Mouse (Mus musculus): ENCODE measurements at regions not wholly inside any gene's neighbourhood (a gene's known extent, or its start where the extent isn't known, plus 50 kb on each side); places are given as distances from the start of the nearest gene placed in this dataset.
"Not testable (repeated sequence)": the region's sequence is repeated elsewhere in the genome, so short reads cannot be mapped to it uniquely, and the experiment has no call there.

DNA sequence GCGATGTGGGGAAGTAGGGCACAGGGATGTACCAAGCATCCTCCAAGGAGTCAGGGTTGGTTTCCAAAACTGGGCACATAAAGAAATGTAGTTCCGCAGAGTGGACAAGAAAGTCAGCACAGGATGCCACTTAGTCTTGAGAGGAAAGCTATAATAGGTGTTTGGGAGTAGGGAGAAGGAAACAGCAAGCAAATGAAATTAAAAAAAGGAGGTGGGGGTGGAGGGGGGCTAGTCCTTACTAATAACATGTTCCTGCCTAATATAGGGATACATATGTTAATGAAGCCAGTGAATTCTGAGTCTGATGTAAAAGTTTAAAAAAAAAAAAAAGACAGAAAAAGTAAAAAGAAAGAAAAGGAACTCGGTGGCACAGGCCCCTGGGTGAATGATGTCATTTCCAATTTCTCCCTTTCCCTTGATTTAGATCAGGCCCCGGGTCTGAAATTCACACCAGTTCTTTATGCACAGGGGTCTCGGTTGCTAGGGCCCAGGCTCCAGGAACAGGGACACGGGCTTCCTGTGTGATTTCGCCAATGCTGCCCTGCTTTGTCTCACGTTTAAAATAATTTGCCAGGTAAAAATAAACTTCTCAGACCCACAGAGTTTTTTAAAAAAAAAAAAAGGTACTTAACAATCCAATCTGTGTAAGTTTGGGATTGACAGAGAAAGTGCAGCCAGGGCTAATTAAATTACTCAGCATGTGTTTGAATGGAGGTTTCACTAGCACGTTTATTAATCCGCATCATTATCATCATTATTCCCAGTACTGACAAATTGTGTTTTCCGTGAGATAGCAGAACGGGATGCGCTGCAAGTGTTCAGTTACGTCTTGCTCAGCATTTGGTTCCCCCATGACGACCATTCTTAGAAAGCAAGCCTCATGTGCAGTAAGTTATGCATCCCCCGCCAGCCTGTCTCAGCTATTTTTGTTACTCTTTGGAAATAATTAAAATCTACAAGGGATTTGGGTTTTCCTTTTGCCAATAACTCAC is 172.8 kb upstream of the Slc25a13 start:
- no peak for ATAC-seq (replicated peaks; ENCODE audit: low FRiP score, low TSS enrichment, poor library complexity, severe bottlenecking)

DNA sequence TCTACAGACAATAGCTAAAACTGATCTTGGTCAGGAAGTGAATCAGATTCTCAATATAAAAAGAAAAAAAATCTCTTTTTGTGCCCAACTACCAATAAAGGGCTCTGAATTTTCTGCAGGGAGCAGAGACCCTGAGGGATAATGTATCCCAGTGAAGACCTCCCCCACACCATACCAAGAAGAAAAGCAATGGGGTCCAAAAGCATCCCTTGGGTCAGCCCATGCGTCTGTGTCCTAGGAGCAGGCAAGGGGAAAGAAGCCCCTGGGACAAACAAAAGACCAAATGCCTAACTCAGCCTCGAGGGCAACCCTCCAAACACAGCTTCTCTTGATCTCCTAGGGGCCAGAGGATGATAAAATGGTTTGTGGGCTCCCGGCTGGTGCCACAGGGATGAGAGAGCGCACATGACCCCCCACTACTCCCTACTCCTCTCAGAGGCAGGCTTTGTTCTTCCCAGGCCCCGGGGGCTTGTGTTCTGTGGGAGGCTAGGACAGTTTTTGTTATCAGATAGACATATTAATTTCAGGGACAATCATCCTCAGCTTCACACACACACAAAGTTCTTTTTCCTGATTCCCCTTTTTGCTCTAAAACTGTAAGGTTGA is 172.0 kb upstream of the Slc25a13 start:
- ATAC-seq (replicated peaks; ENCODE audit: low FRiP score, low TSS enrichment, poor library complexity, severe bottlenecking), result no peak

DNA sequence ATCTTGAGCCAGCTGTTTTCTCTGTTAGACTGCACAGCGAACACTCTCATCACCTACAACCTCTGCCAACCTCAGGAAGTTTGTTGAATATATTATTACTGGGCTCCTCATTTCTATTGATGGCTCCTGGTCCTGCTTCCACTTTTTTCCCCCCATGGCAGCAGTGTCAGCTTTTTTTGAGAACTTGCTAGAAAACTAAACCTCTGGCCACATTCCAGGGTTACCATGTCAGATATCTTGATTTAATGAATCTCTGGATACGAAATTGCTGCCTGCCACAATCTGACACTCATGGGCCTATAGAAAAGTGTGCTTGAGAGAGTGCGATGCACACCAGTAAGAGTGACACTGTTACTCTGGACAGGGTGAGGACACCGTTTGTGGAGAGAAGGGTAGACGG is 170.6 kb upstream of the Slc25a13 start:
- no peak for ATAC-seq (replicated peaks; ENCODE audit: low FRiP score, low TSS enrichment, poor library complexity, severe bottlenecking)

DNA sequence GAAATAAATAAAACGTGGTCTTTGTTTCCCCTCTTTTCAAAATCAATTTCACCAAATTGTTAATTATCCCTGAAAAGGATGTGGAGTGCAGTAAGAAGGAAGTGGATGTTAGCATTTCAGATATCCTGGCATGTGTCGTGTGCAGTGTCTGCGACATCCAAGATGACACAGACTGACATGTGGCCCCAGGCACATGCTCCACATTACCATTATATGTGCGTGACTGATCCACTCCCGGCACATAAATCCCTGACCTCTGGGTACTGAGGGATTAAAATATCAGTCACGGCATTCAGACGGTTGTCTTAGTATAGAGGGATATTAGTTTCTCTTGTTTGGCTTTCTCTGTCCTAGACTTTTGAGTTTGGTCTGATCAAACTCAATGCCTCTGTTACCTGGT is 168.0 kb upstream of the Slc25a13 start:
- ATAC-seq (replicated peaks; ENCODE audit: low FRiP score, low TSS enrichment, poor library complexity, severe bottlenecking), result no peak

DNA sequence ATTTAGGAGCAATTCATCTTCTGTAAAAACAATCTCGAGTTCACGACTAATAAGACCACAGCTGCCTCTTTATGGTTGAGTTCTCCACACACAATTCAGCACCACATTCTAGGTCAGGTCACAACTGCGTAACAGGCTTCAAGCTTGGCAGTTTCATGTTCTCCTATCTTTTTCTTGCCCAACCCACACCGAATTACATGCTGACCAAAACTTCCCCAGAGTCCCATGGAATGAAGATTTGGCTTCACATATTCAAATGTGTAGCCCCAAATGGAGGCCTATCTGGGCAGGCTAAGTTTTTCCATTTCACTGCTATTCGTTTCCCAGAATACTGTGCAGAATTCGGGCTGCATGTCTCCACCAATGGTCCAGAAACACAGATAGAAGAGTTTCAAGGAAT is 167.5 kb upstream of the Slc25a13 start:
- no peak for ATAC-seq (replicated peaks; ENCODE audit: low FRiP score, low TSS enrichment, poor library complexity, severe bottlenecking)

DNA sequence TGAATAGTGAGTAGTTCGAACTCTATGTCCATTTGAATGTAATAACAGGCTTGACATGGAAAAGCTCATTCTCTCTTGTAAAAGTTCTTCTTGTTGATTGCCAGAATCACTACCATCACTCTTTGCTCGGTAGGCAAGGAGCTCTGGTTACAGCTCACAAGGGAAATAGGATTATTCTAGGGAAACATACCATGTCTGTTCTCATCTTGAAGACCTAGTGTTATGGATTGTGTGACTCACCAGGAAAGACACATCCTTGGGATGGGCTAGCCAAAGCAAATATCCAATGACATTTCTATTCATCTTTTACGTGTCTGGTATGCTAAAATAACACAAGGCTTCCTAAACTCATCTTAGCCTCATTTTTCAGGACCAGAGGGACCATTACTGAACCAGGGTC is 155.4 kb upstream of the Slc25a13 start:
- ATAC-seq (replicated peaks; ENCODE audit: low FRiP score, low TSS enrichment, poor library complexity, severe bottlenecking), result no peak

DNA sequence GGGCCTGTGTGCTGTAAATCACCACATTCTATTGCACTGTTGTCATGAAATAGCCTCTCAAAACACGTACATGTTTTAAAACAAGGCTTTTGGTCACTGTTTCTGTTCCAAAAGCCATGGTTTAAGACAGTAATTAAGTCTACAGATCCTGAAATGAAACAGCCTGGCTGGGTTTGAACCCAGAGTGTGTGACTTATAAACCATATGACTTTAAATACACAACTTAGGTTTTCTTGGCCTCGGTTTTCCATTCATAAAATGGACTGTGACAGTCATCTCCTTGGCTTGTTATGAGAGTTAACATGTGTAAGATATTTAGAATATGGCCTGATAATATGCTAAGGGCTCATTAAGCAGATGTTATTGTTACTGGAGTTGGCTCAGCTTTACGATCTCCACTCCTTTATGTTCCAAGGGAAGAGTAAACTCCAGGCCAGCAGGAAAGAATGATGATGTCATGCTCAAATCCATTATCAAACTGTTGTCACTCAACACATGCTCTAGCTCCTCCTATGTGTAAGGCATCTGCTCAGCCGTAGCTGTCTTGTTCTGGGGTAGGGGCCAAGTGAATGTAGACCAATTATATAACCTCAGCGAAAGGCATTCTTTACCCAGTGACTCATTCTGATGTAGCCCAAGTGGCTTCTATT is 154.6 kb upstream of the Slc25a13 start:
- no peak for ATAC-seq (replicated peaks; ENCODE audit: low FRiP score, low TSS enrichment, poor library complexity, severe bottlenecking)

DNA sequence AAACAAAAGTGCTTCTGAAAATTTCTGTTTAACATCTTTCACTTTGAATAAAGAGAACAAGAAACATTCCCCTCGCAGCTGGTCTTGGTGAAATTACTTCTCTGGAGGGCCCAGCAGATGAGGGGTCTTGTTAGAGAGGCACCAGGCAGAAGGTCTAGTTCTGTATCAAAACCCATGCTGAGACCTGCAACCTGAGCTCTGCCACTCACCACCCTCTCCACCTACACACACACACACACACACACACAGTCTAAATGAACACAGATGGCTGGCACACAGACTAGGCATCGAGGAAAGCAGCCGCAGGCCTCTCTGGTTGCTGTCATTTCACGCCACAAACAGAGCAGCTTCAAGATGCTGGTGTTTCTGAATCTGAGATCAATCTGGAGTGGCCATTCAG is 147.1 kb upstream of the Slc25a13 start:
- no peak for ATAC-seq (replicated peaks; ENCODE audit: low FRiP score, low TSS enrichment, poor library complexity, severe bottlenecking)

DNA sequence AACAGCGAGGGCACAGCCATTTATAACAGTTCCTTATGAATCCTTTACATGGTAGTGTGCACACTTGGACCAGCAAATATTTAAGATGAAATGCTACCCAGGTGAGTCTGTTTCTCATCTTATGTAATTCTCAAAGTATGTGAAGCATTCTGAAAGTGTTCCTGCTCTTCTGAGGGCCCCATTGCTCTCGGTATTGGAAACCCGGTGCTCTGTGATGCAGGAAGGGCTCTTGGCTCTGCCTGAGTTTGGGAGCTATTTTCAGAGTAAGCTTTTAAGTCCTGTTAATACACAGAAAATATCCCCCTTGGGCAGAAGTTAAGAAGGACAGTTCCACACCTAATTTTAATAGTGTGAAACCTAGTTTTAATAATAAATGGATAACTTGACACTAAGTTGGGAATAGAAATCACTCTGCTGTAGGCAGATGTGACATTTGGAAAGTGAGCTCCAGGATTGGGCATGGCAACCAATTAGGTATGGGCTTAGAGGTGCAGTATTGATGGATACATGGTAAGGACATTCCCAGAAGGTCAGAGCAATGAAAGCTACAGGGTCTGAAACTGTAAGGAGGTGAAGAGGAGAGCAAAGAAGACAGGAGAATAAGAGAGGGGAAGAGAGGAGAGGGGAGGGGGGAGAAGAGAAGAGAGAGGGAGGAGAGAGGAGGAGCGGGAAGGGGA is 145.8 kb upstream of the Slc25a13 start:
- ATAC-seq (replicated peaks; ENCODE audit: low FRiP score, low TSS enrichment, poor library complexity, severe bottlenecking), result no peak

DNA sequence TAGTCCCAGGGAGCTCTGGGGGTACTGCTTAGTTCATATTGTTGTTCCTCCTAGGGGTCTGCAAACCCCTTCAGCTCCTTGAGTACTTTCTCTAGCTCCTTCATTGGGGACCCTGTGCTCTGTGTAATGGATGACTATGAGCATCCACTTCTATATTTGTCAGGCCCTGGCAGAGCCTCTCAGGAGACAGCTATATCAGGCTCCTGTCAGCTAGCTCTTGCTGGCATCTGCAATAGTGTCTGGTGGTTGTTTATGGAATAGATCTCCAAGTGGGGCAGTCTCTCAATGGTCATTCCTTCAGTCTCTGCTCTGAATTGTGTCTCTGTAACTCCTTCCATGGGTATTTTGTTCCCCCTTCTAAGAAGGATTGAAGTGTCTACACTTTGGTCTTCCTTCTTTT is 144.2 kb upstream of the Slc25a13 start:
- not testable (repeated sequence) for ATAC-seq (replicated peaks; ENCODE audit: low FRiP score, low TSS enrichment, poor library complexity, severe bottlenecking)

DNA sequence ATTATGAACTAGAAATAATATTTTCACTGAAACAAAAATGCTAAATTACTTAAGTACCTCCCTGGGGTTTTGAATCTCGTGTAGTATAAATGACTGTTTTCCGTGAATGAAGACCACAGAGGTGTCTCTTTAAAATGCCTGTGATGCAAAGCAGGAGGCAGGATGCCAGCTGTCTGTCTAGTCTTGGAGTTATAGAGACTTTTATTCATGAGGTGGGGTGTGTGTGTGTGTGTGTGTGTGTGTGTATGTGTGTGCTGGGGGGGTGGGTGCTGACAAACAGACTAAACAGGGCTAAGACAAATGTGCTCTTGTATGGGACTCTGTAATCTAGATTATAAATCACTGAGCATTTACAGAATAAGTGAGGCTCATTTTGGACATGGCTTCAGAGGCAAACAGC is 140.5 kb upstream of the Slc25a13 start:
- ATAC-seq (replicated peaks; ENCODE audit: low FRiP score, low TSS enrichment, poor library complexity, severe bottlenecking), result no peak

DNA sequence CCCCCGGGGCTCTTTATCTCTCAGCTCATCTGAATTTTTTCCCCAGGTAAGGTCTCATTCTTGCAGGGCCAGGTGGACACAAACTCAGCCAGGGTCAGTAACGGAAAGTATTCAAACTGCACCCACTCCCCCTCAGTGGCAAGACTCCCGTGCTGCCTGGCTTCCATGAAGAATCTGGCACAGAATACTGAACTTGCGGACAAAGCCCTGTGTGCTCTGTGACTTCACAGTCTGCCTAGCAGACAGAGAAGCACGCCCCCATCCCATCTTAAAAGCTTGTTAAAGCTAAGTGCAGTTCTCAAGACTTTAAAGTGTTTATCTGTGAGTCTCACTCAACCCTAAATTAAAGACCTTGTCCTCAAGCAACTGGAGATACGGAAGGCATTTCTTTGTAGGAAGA is 140.0 kb upstream of the Slc25a13 start:
- ATAC-seq (replicated peaks; ENCODE audit: low FRiP score, low TSS enrichment, poor library complexity, severe bottlenecking), result no peak

DNA sequence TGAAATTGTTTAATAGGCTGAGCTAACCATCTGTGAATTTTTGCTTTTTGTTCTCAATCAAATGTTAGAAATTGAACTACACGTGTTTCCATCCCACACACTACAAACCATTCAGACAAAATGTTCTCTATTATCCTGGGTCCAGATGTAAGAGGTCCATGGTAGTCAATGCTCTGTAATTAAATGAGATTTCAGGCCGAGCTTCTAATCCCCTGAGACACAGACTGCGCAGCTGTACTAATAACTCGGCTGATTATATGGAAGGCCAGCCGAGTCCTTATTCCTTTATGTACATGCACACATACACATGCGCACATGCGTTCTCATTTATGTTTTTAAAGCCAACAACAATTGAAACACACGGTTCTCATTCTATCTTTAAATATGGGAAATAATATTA is 118.3 kb upstream of the Slc25a13 start:
- ATAC-seq (replicated peaks; ENCODE audit: low FRiP score, low TSS enrichment, poor library complexity, severe bottlenecking), result no peak

DNA sequence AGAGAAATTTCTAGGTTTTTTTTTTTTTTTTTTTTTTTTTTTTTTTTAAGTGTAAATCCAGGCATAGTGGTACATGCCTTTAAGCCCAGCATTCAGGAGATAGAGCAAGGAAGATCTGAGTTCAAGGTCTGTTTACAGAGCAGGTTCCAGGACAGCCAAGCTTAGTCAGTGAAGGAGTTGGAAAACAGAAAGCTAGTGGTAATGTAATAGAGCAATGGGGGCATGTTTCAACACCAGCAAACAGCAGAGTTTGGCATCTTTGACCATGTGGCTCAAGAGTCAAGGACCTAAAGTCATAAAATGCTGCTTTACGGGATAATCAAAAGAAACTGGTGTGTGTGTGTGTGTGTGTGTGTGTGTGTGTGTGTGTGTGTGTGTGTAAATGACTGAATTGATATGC is 113.3 kb upstream of the Slc25a13 start:
- no peak for ATAC-seq (replicated peaks; ENCODE audit: low FRiP score, low TSS enrichment, poor library complexity, severe bottlenecking)

DNA sequence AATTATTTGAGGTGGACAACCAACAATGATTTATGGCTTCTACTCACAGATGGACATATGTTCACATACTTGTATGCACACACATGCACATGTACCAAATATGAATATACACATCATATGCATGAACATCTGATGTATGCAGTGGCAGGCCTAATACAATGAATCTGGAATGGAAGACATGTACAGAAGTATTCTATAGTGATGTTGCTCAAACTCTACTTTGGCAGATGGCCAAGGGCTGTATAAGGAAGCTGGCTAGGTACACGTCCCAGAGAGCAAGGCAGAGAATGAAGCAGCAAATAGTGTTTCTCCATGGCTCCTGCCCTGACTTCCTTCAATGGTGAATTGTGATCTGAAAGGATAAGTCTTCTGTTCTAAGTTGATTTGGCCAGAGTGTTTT is 108.5 kb upstream of the Slc25a13 start:
- no peak for ATAC-seq (replicated peaks; ENCODE audit: low FRiP score, low TSS enrichment, poor library complexity, severe bottlenecking)

DNA sequence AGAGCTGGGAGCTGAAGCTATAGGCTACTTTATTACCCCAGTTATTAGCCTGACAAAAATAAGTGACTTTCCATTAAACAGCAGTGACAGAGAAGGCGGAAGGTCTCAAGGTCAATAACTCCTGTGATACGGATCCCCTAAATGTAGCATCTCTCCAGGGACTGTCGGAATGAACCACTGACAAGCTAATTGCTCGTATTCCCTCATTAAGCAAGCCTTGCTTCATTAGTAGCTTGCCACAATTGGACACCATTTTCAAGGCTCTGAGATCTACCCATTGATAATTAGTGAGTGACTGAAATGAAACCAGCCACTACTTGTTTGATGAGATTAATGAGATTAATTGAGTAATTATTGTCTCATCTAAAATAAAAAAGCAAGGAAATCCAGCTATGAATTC is 99.8 kb upstream of the Slc25a13 start:
- no peak for ATAC-seq (replicated peaks; ENCODE audit: low FRiP score, low TSS enrichment, poor library complexity, severe bottlenecking)

DNA sequence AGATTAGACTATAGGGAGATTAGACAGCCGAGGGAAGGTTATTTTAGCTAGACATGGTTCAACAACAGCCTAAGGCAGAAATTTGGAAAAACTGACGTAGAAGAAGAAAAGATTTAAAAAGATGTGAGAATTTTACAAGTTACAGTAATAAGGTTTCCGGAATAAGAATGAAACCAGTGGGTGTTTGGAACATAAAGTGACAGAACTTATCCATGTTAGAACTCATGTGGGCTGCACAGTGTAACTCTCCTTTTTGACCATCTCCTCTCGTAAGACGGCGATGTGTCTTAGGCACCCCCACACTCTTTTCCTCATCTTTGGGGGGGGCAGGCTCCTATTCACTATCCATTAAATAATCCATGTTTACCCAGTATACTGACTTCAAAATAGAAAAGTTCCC is 96.2 kb upstream of the Slc25a13 start:
- no peak for ATAC-seq (replicated peaks; ENCODE audit: low FRiP score, low TSS enrichment, poor library complexity, severe bottlenecking)

DNA sequence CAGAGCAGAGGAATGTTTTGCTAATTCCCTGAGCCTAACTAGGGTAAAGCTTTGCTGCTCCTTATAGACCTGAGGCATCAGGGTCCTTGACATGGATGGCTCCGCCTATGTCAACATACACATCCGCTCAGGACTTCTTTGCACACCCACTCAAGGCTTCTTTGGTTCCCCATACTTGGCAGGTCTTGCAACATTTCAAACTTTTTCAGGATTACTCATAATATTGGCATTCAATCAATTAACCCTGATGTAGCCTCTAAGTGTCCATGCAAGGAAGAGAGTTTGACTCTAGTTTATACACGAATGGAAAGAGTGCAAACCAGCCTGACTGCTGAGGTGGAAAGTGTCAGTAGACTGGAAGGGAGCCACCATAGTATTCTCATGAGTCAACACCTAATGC is 93.2 kb upstream of the Slc25a13 start:
- no peak for ATAC-seq (replicated peaks; ENCODE audit: low FRiP score, low TSS enrichment, poor library complexity, severe bottlenecking)

DNA sequence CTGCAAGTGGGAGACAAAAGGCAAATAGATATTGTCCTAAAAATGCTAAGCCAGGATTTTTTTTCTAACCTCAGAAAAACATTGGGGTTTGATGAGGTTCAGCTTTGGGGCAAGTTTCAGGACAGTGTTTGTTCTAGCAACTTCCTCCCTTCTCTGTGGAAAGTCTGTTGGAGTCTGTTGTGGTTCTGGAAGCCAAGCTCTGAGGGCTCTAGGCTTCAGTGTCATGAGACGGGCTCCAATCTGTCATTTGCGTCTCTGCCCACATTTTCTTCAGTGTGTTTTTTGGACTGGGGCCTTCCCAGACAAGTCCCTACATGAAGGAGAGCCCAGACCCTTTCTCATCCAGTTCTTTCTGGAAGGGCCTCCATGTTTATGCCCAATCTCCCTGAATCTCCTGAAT is 90.6 kb upstream of the Slc25a13 start:
- no peak for ATAC-seq (replicated peaks; ENCODE audit: low FRiP score, low TSS enrichment, poor library complexity, severe bottlenecking)

DNA sequence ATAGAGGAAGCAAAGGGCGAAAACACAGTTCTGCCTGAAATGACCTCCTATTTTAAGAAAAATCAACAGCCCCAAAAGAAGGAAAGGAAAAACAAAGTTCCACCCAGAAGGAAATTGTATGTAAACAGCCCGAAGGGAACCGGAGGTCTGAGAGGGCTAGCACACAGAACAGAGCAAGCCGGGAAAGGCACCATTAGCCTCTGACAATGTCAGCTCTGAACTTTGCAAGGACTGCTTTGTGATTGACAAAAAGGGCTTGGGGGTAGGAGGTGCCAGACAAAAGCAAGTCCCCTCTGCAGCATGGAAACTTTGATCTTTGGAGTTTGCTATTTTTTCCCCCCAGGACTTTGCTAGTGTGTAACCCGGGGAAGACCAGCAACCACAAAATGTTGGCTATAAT is 86.8 kb upstream of the Slc25a13 start:
- no peak for ATAC-seq (replicated peaks; ENCODE audit: low FRiP score, low TSS enrichment, poor library complexity, severe bottlenecking)

Data from megakaryocyte-erythroid progenitor cell, adult 5-6 weeks (primary cell).